Mouse (Mus musculus): ENCODE measurements around the gene Tm9sf3. TPM values are rescaled to one million over a fixed set of nuclear protein-coding genes. Genes with fewer than 3 reads are reported as not detected.
A peak's percentile ranks its signal among the peaks of the same experiment; 100 is the strongest.
"Not testable (repeated sequence)": the region's sequence is repeated elsewhere in the genome, so short reads cannot be mapped to it uniquely, and the experiment has no call there.

The Tm9sf3 gene
- polyA plus RNA-seq (2012; rRNA removed), result 17.7 and 33.5 TPM in 2 replicates

GRCm38 (mm10) chr19:41263630-41264295, at the start of gene Tm9sf3:
Tm9sf3 (minus strand) TSS chr19:41263997.
- no peaks in the 10 kb centered on the region for H3K36me3 ChIP-seq (ENCODE audit: control insufficient read depth, insufficient read depth, low read length)
- H3K4me1 ChIP-seq (ENCODE audit: control insufficient read depth, insufficient read depth, insufficient read length, low read length), result peaks cover 15% of the 10 kb centered on the region; the same call in 1 of the 2 replicates
- peak within 1 kb of the TSS; percentile 98 for H3K4me3 ChIP-seq (ENCODE audit: low read depth, low read length)
- WGBS, result 1% methylated on average over 98 of the region's 98 CpGs
- peak within 1 kb of the TSS; percentile 100 for H3K27ac ChIP-seq (ENCODE audit: insufficient read depth, low read depth, low read length)
- no peaks in the 10 kb centered on the region for H3K27me3 ChIP-seq (ENCODE audit: control insufficient read depth, insufficient read depth, low read length)
- TF ChIP-seq POLR2A (IDR thresholded peaks at IDR 0.05; ENCODE audit: low read depth, low read length) (peak; percentile 96), CTCF (IDR thresholded peaks at IDR 0.05; ENCODE audit: extremely low read depth, insufficient read length, insufficient replicate concordance, low read depth, low read length) (no peak)

- H3K27me3 ChIP-seq (ENCODE audit: control insufficient read depth, insufficient read depth, low read length); H3K27ac ChIP-seq (ENCODE audit: insufficient read depth, low read depth, low read length): not testable (repeated sequence)
- WGBS, result 82% methylated on average over 8 of the region's 8 CpGs
Measured at GRCm38 (mm10) chr19:41312587-41312986, 48.8 kb upstream of the Tm9sf3 start.

GRCm38 (mm10) chr19:41312027-41312426, 48.2 kb upstream of the Tm9sf3 start:
- Histone ChIP-seq H3K4me3 (ENCODE audit: low read depth, low read length) (no peak overlapping the region), H3K36me3 (ENCODE audit: control insufficient read depth, insufficient read depth, low read length) (no peaks in the 10 kb centered on the region), H3K27me3 (ENCODE audit: control insufficient read depth, insufficient read depth, low read length) (no peaks in the 10 kb centered on the region), H3K27ac (ENCODE audit: insufficient read depth, low read depth, low read length) (no peak overlapping the region), H3K4me1 (ENCODE audit: control insufficient read depth, insufficient read depth, insufficient read length, low read length) (peaks cover 2% of the 10 kb centered on the region; the same call in 1 of the 2 replicates)
- WGBS, result 75% methylated on average over 4 of the region's 4 CpGs
- no peak for TF ChIP-seq POLR2A (IDR thresholded peaks at IDR 0.05; ENCODE audit: low read depth, low read length)
- no peak for TF ChIP-seq CTCF (IDR thresholded peaks at IDR 0.05; ENCODE audit: extremely low read depth, insufficient read length, insufficient replicate concordance, low read depth, low read length)

More at GRCm38 (mm10) chr19:41312587-41312986, 48.8 kb upstream of the Tm9sf3 start:
- H3K36me3 ChIP-seq (ENCODE audit: control insufficient read depth, insufficient read depth, low read length); H3K4me1 ChIP-seq (ENCODE audit: control insufficient read depth, insufficient read depth, insufficient read length, low read length); H3K4me3 ChIP-seq (ENCODE audit: low read depth, low read length): not testable (repeated sequence)

- TF ChIP-seq POLR2A (IDR thresholded peaks at IDR 0.05; ENCODE audit: low read depth, low read length) (no peak), CTCF (IDR thresholded peaks at IDR 0.05; ENCODE audit: extremely low read depth, insufficient read length, insufficient replicate concordance, low read depth, low read length) (no peak)
- WGBS, result 13% methylated on average over 20 of the region's 20 CpGs
Measured at GRCm38 (mm10) chr19:41310971-41311703, 47.3 kb upstream of the Tm9sf3 start.

GRCm38 (mm10) chr19:41303933-41304332, 40.1 kb upstream of the Tm9sf3 start:
- Histone ChIP-seq H3K27me3 (ENCODE audit: control insufficient read depth, insufficient read depth, low read length) (no peaks in the 10 kb centered on the region), H3K4me1 (ENCODE audit: control insufficient read depth, insufficient read depth, insufficient read length, low read length) (peaks cover 4% of the 10 kb centered on the region; the same call in 1 of the 2 replicates), H3K27ac (ENCODE audit: insufficient read depth, low read depth, low read length) (no peak overlapping the region), H3K4me3 (ENCODE audit: low read depth, low read length) (no peak overlapping the region), H3K36me3 (ENCODE audit: control insufficient read depth, insufficient read depth, low read length) (0 out of 2 replicates have a peak, but pooled peaks cover 1% of the 10 kb centered on the region)
- WGBS, result 66% methylated on average over 3 of the region's 3 CpGs
- TF ChIP-seq POLR2A (IDR thresholded peaks at IDR 0.05; ENCODE audit: low read depth, low read length), result no peak
- no peak for TF ChIP-seq CTCF (IDR thresholded peaks at IDR 0.05; ENCODE audit: extremely low read depth, insufficient read length, insufficient replicate concordance, low read depth, low read length)

More at GRCm38 (mm10) chr19:41310971-41311703, 47.3 kb upstream of the Tm9sf3 start:
- H3K27me3 ChIP-seq (ENCODE audit: control insufficient read depth, insufficient read depth, low read length), result no peaks in the 10 kb centered on the region
- H3K4me3 ChIP-seq (ENCODE audit: low read depth, low read length), result peak overlapping the region; percentile 48
- no peak overlapping the region for H3K27ac ChIP-seq (ENCODE audit: insufficient read depth, low read depth, low read length)
- H3K36me3 ChIP-seq (ENCODE audit: control insufficient read depth, insufficient read depth, low read length), result no peaks in the 10 kb centered on the region
- H3K4me1 ChIP-seq (ENCODE audit: control insufficient read depth, insufficient read depth, insufficient read length, low read length), result peaks cover 2% of the 10 kb centered on the region; the same call in 1 of the 2 replicates

GRCm38 (mm10) chr19:41303433-41303832, 39.6 kb upstream of the Tm9sf3 start:
- no peak for TF ChIP-seq CTCF (IDR thresholded peaks at IDR 0.05; ENCODE audit: extremely low read depth, insufficient read length, insufficient replicate concordance, low read depth, low read length)
- TF ChIP-seq POLR2A (IDR thresholded peaks at IDR 0.05; ENCODE audit: low read depth, low read length), result no peak
- H3K4me1 ChIP-seq (ENCODE audit: control insufficient read depth, insufficient read depth, insufficient read length, low read length), result peaks cover 4% of the 10 kb centered on the region; the same call in 1 of the 2 replicates
- H3K27me3 ChIP-seq (ENCODE audit: control insufficient read depth, insufficient read depth, low read length), result no peaks in the 10 kb centered on the region
- H3K36me3 ChIP-seq (ENCODE audit: control insufficient read depth, insufficient read depth, low read length), result 0 out of 2 replicates have a peak, but pooled peaks cover 1% of the 10 kb centered on the region
- no peak overlapping the region for H3K4me3 ChIP-seq (ENCODE audit: low read depth, low read length)
- no peak overlapping the region for H3K27ac ChIP-seq (ENCODE audit: insufficient read depth, low read depth, low read length)
- 36% methylated on average over 6 of the region's 6 CpGs for WGBS

- no peaks in the 10 kb centered on the region for H3K27me3 ChIP-seq (ENCODE audit: control insufficient read depth, insufficient read depth, low read length)
- no peak overlapping the region for H3K4me3 ChIP-seq (ENCODE audit: low read depth, low read length)
- WGBS, result 51% methylated on average over 6 of the region's 6 CpGs
- H3K4me1 ChIP-seq (ENCODE audit: control insufficient read depth, insufficient read depth, insufficient read length, low read length), result peaks cover 4% of the 10 kb centered on the region; the same call in 1 of the 2 replicates
- no peak overlapping the region for H3K27ac ChIP-seq (ENCODE audit: insufficient read depth, low read depth, low read length)
- no peak for TF ChIP-seq POLR2A (IDR thresholded peaks at IDR 0.05; ENCODE audit: low read depth, low read length)
- H3K36me3 ChIP-seq (ENCODE audit: control insufficient read depth, insufficient read depth, low read length), result 0 out of 2 replicates have a peak, but pooled peaks cover 1% of the 10 kb centered on the region
Measured at GRCm38 (mm10) chr19:41301856-41302255, 38.1 kb upstream of the Tm9sf3 start.

All from small intestine, adult 2 months (tissue).